Mouse (Mus musculus): ENCODE data around the gene Rps19. TPM values are rescaled to one million over a fixed set of nuclear protein-coding genes. Genes with fewer than 3 reads are reported as not detected.
"Not testable (repeated sequence)": the region's sequence is repeated elsewhere in the genome, so short reads cannot be mapped to it uniquely, and the experiment has no call there.

Rps19 gene
- polyA plus RNA-seq, 1 experiment from 2014 or later, result 1,586 TPM

DNA sequence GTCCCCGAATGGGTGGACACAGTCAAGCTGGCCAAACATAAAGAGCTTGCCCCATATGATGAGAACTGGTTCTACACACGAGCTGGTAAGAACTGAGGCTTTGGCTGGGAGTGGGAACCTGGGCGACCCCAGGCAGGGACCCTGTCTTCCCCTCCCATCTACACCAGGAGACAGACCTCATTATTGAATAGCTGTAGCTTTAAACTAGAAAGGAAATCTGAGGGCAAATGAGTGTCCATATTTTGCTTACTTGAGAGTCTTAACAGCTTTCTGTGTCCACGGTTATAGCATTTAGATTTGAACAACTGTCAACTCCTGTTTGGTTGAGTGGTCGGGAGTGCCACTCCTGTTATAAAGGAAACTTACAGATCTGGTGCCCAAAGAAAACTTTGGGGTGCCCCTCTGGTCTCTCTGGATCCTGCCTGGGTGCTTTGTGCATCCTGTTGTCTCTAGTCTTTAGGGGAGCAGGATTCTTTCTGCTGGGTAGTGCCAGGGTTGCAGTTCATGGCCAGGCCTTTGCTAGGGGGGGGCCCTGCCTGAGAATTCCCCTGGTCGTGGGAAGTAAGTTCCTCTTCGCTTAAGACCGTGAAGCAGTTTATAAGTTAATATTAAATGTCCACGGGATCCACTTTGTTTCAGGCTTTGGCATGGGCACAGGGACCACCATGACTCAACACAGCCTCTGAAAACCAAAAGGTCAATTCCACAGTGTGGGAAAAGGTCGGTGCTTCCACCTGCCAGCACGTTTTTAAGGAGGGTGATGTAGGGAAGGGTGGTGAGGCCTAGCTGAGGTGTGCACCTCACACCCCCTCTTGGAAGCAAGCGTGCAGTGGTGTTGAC, 1.5 kb downstream of the Rps19 start:
- Histone ChIP-seq H3K36me3 (replicated peaks; ENCODE audit: control insufficient read depth, insufficient read depth) (peaks cover 54% of the 10 kb centered on the region), H3K27ac (no peak overlapping the region)

DNA sequence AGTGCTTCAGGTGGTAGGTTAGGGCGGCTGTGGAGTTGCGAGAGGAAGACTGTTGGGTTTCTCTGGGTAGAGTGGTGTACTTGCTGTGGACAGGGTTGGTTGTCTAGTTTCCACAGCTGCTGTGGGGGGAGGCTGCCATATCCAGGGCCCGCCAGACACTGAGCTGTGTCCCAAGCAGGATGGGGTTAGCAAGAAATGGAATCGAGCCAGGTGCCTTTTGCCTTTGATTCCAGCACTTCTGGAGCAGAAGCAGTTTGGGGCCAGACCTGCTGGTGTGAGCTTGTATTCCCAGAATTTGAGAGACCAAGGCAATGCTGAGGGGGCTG, 2.1 kb downstream of the Rps19 start:
- Histone ChIP-seq H3K27ac (no peak overlapping the region), H3K9ac (peak overlapping the region; percentile 97), H3K4me2 (replicated peaks) (peak overlapping the region; percentile 92), H3K36me3 (replicated peaks; ENCODE audit: control insufficient read depth, insufficient read depth) (peaks cover 60% of the 10 kb centered on the region), H3K27me3 (ENCODE audit: control insufficient read depth, insufficient read depth, low read length) (no peaks in the 10 kb centered on the region), H3K4me1 (replicated peaks; ENCODE audit: control insufficient read depth, insufficient read depth, low read length) (peaks cover 17% of the 10 kb centered on the region), H3K4me3 (replicated peaks; ENCODE audit: low read length) (peak overlapping the region; percentile 89; the same call in 1 of the 2 replicates), H3K9me3 (ENCODE audit: control insufficient read depth, low read length) (no peaks in the 10 kb centered on the region)
- ATAC-seq (ENCODE audit: low FRiP score), result no peak
- WGBS, result 79% methylated on average over 4 of the region's 4 CpGs
- DNase-seq (ENCODE audit: low spot score), result no peak

More for the DNA sequence above, 1.5 kb downstream of the Rps19 start:
- Histone ChIP-seq H3K4me3 (replicated peaks; ENCODE audit: low read length) (peak overlapping the region; percentile 89), H3K4me1 (replicated peaks; ENCODE audit: control insufficient read depth, insufficient read depth, low read length) (peaks cover 17% of the 10 kb centered on the region), H3K9me3 (ENCODE audit: control insufficient read depth, low read length) (no peaks in the 10 kb centered on the region), H3K4me2 (replicated peaks) (peak overlapping the region; percentile 92), H3K27me3 (ENCODE audit: control insufficient read depth, insufficient read depth, low read length) (no peaks in the 10 kb centered on the region), H3K9ac (peak overlapping the region; percentile 97)
- 48% methylated on average over 12 of the region's 12 CpGs for WGBS
- ATAC-seq (ENCODE audit: low FRiP score) (no peak), DNase-seq (ENCODE audit: low spot score) (no peak)

- Histone ChIP-seq H3K9me3 (ENCODE audit: control insufficient read depth, low read length) (no peaks in the 10 kb centered on the region), H3K27me3 (ENCODE audit: control insufficient read depth, insufficient read depth, low read length) (no peaks in the 10 kb centered on the region), H3K4me1 (replicated peaks; ENCODE audit: control insufficient read depth, insufficient read depth, low read length) (peaks cover 17% of the 10 kb centered on the region), H3K36me3 (replicated peaks; ENCODE audit: control insufficient read depth, insufficient read depth) (peaks cover 61% of the 10 kb centered on the region), H3K9ac (peak overlapping the region; percentile 97), H3K4me2 (replicated peaks) (no peak overlapping the region), H3K4me3 (replicated peaks; ENCODE audit: low read length) (no peak overlapping the region), H3K27ac (no peak overlapping the region)
- no peak for DNase-seq (ENCODE audit: low spot score)
- ATAC-seq (ENCODE audit: low FRiP score), result no peak
- WGBS, result 81% methylated on average over 4 of the region's 4 CpGs
Measured at GRCm38 (mm10) chr7:24887096-24887495, 2.9 kb downstream of the Rps19 start.

DNA sequence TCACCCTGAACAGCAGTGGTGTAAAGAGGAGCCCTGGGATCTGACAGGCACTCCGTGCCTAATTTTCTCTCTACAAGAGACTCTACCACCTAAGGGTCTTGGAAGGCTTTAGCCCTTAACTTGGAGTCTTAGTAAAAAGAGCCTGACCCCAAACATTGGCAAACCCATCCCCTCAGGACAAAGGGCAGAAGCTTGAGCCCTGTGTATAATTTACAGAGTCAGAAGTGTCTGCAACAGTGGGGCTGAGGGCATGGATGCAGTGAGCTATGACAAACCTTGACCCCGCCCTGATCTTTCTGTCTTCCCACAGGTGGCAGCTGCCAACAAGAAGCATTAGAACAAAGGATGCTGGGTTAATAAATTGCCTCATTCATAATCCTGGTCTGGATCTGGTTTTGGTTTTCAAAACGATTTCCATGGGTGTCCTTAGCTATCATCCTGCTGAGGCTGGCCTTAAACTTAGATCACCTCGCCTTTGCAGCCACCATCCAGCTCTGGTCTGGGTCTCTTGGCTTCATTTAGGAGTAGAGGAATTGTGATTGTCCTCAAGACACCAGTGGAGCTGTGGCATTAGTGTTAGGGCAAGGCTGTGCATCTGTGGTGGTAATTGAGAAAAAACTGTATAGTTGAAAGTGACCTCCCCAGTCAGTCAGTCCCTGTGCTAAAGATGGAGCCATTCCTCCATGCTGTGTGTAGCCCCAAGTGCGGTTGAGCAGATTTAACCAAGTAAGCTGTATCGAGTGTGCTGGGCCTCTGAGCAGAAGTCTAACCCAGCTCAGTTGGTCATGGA, 5.5 kb downstream of the Rps19 start:
- Histone ChIP-seq H3K27me3 (ENCODE audit: control insufficient read depth, insufficient read depth, low read length) (no peaks in the 10 kb centered on the region), H3K4me3 (replicated peaks; ENCODE audit: low read length) (no peak overlapping the region), H3K27ac (no peak overlapping the region), H3K4me1 (replicated peaks; ENCODE audit: control insufficient read depth, insufficient read depth, low read length) (peaks cover 17% of the 10 kb centered on the region), H3K4me2 (replicated peaks) (no peak overlapping the region), H3K9me3 (ENCODE audit: control insufficient read depth, low read length) (no peaks in the 10 kb centered on the region), H3K36me3 (replicated peaks; ENCODE audit: control insufficient read depth, insufficient read depth) (peaks cover 65% of the 10 kb centered on the region), H3K9ac (no peak overlapping the region)
- 82% methylated on average over 6 of the region's 6 CpGs for WGBS
- no peak for DNase-seq (ENCODE audit: low spot score)
- ATAC-seq (ENCODE audit: low FRiP score), result peak; percentile 21; the same call in 1 of the 2 replicates

DNA sequence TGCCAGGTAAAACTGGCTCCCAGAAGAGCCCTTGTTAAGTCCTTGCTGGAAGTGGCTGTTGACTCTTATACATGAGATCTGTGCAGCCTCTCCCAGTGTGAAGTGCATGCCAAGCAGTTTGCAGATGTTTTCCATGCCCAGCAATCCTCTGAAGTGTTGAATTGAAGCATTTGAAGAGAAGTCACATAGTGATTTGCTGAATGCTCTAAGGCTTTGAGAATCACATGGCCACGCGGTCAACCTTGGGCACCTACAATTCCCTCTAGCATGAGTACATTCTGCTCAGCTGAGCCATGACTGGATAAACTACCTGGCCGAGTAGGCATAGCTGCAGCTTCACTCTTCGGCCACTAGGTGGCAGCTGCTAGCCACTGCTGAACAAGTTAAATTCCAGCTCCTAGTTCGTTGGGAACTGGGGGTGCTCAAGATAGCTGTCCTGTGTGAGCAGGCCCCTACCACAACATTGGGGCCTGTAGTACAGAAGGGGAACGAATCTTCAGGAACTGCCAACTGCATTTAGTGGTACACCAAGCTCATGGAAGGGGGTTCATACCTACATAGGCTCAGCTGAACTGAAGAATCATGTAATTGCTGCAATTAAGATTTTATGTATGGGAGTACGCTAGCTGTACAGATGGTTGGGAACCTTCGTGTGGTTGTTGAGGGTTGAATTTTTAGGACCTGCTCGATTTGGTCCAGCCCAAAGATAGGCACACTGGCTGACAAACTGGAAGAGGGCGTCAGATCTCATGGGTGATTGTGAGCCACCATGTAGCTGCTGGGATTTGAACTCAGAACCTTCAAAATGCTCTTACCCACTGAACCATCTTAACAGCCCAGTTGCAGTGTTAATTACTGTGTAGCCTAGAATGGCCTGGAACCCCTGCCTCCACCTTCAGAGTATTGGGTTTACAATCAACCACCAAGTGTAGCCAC, 6.4 kb downstream of the Rps19 start:
- H3K36me3 ChIP-seq (replicated peaks; ENCODE audit: control insufficient read depth, insufficient read depth), result peaks cover 63% of the 10 kb centered on the region
- no peak overlapping the region for H3K27ac ChIP-seq
- H3K27me3 ChIP-seq (ENCODE audit: control insufficient read depth, insufficient read depth, low read length), result no peaks in the 10 kb centered on the region
- H3K4me2 ChIP-seq (replicated peaks), result no peak overlapping the region
- H3K9me3 ChIP-seq (ENCODE audit: control insufficient read depth, low read length), result no peaks in the 10 kb centered on the region
- no peak overlapping the region for H3K9ac ChIP-seq
- 35% methylated on average over 10 of the region's 10 CpGs for WGBS
- DNase-seq (ENCODE audit: low spot score), result peak; percentile 93
- ATAC-seq (ENCODE audit: low FRiP score), result peak; percentile 62
- peaks cover 13% of the 10 kb centered on the region for H3K4me1 ChIP-seq (replicated peaks; ENCODE audit: control insufficient read depth, insufficient read depth, low read length)
- no peak overlapping the region for H3K4me3 ChIP-seq (replicated peaks; ENCODE audit: low read length)

GRCm38 (mm10) chr7:24891241-24892124, 7.3 kb downstream of the Rps19 start:
- H3K4me1 ChIP-seq (replicated peaks; ENCODE audit: control insufficient read depth, insufficient read depth, low read length), result peaks cover 4% of the 10 kb centered on the region
- no peak overlapping the region for H3K9ac ChIP-seq
- H3K4me2 ChIP-seq (replicated peaks), result no peak overlapping the region
- no peaks in the 10 kb centered on the region for H3K9me3 ChIP-seq (ENCODE audit: control insufficient read depth, low read length)
- no peak overlapping the region for H3K27ac ChIP-seq
- peaks cover 53% of the 10 kb centered on the region for H3K36me3 ChIP-seq (replicated peaks; ENCODE audit: control insufficient read depth, insufficient read depth)
- ATAC-seq (ENCODE audit: low FRiP score), result no peak
- H3K27me3 ChIP-seq (ENCODE audit: control insufficient read depth, insufficient read depth, low read length), result no peaks in the 10 kb centered on the region
- DNase-seq (ENCODE audit: low spot score), result no peak
- 81% methylated on average over 3 of the region's 3 CpGs for WGBS
- H3K4me3 ChIP-seq (replicated peaks; ENCODE audit: low read length), result no peak overlapping the region

GRCm38 (mm10) chr7:24892125-24892583, 8.0 kb downstream of the Rps19 start:
- 80% methylated on average over 2 of the region's 2 CpGs for WGBS
- H3K9ac ChIP-seq, result no peak overlapping the region
- H3K4me3 ChIP-seq (replicated peaks; ENCODE audit: low read length), result no peak overlapping the region
- ATAC-seq (ENCODE audit: low FRiP score) (no peak), DNase-seq (ENCODE audit: low spot score) (no peak)
- no peaks in the 10 kb centered on the region for H3K27me3 ChIP-seq (ENCODE audit: control insufficient read depth, insufficient read depth, low read length)
- no peaks in the 10 kb centered on the region for H3K4me1 ChIP-seq (replicated peaks; ENCODE audit: control insufficient read depth, insufficient read depth, low read length)
- H3K9me3 ChIP-seq (ENCODE audit: control insufficient read depth, low read length), result no peaks in the 10 kb centered on the region
- H3K36me3 ChIP-seq (replicated peaks; ENCODE audit: control insufficient read depth, insufficient read depth), result peaks cover 47% of the 10 kb centered on the region
- H3K4me2 ChIP-seq (replicated peaks), result no peak overlapping the region
- H3K27ac ChIP-seq, result no peak overlapping the region

DNA sequence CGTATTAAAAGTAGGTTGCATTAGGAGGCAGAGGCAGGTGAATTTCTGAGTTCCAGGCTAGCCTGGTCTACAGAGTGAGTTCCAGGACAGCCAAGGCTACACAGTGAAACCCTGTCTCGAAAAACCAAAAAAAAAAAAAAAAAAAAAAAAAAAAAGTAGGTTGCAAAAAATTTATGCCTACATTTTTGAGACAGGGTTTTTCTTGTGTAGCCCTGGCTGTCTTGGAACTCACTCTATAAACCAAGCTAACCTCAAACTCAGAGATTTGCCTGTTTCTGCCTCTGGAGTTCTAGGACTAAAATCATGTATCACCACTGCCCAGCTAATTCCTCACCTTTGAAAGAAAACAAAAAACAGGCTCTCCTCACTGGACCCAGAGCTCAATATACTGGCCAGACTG, 11.6 kb downstream of the Rps19 start:
- H3K27ac ChIP-seq; H3K9me3 ChIP-seq (ENCODE audit: control insufficient read depth, low read length); DNase-seq (ENCODE audit: low spot score); H3K27me3 ChIP-seq (ENCODE audit: control insufficient read depth, insufficient read depth, low read length); H3K4me2 ChIP-seq (replicated peaks); ATAC-seq (ENCODE audit: low FRiP score); H3K9ac ChIP-seq; H3K4me3 ChIP-seq (replicated peaks; ENCODE audit: low read length); H3K4me1 ChIP-seq (replicated peaks; ENCODE audit: control insufficient read depth, insufficient read depth, low read length): not testable (repeated sequence)
- H3K36me3 ChIP-seq (replicated peaks; ENCODE audit: control insufficient read depth, insufficient read depth), result peaks cover 11% of the 10 kb centered on the region; the same call in 1 of the 2 replicates
- 96% methylated on average over 2 of the region's 2 CpGs for WGBS

Data from hindbrain, embryonic 14.5 days (tissue).